In genomic region chr9:96502856-96503610, GRCm38 (mm10) we compare ENCODE assay signal across 18 mouse cellular contexts. TPM values are rescaled to one million over a fixed set of nuclear protein-coding genes. Genes with fewer than 3 reads are reported as not detected.
DNase-seq lines count a peak whose midpoint lies in the region; ATAC-seq lines count a peak whose summit lies in the region.
"Had no signal": no experiment of that assay in that cellular context is flagged by ENCODE, and none has a peak within 500 bp of the region (broad histone marks: within the 10 kb centered on the region; RNA-seq: fewer than 3 reads in every experiment).

No protein-coding gene starts in this region.

- H3K9ac ChIP-seq in kidney, embryonic 14.5 days (ENCODE audit: low read depth, low read length): no peak overlapping the region
- H3K9ac ChIP-seq in hindbrain, embryonic 13.5 days: no peak overlapping the region
- H3K9ac ChIP-seq: limb, embryonic 12.5 days; midbrain, embryonic 12.5 days had no signal

- H3K27ac ChIP-seq in kidney, embryonic 14.5 days (ENCODE audit: low read depth, low read length): no peak overlapping the region
- H3K27ac ChIP-seq in hindbrain, embryonic 13.5 days: no peak overlapping the region
- H3K27ac ChIP-seq: heart, embryonic 10.5 days; limb, embryonic 12.5 days; macrophage; midbrain, embryonic 12.5 days had no signal

- WGBS in kidney, embryonic 14.5 days: 86% methylated on average over 6 of the region's 6 CpGs
- 82% methylated on average over 6 of the region's 6 CpGs for WGBS in hindbrain, embryonic 13.5 days

- no peaks in the 10 kb centered on the region for H3K36me3 ChIP-seq in kidney, embryonic 14.5 days (ENCODE audit: control insufficient read depth, insufficient read depth, low read length)
- H3K36me3 ChIP-seq in hindbrain, embryonic 13.5 days: no peaks in the 10 kb centered on the region
- H3K36me3 ChIP-seq: G1E; heart, embryonic 10.5 days; limb, embryonic 12.5 days; midbrain, embryonic 12.5 days had no signal

- ATAC-seq in kidney, embryonic 14.5 days (ENCODE audit: low FRiP score, low TSS enrichment): no peak
- no peak for ATAC-seq in erythroid progenitor cell, adult 5-6 weeks (replicated peaks; ENCODE audit: low FRiP score, poor library complexity, severe bottlenecking)
- no peak for ATAC-seq in hindbrain, embryonic 13.5 days (ENCODE audit: low FRiP score)

- no peaks in the 10 kb centered on the region; the same call in 1 of the 2 replicates for H3K9me3 ChIP-seq in kidney, embryonic 14.5 days (ENCODE audit: control insufficient read depth, low read length)
- peaks cover 4% of the 10 kb centered on the region; the same call in 1 of the 2 replicates for H3K9me3 ChIP-seq in hindbrain, embryonic 13.5 days
- H3K9me3 ChIP-seq: heart, embryonic 10.5 days; midbrain, embryonic 12.5 days had no signal

- no peak overlapping the region for H3K4me2 ChIP-seq in kidney, embryonic 14.5 days (replicated peaks; ENCODE audit: low read depth, low read length)
- no peak overlapping the region for H3K4me2 ChIP-seq in hindbrain, embryonic 13.5 days
- H3K4me2 ChIP-seq: limb, embryonic 12.5 days; midbrain, embryonic 12.5 days had no signal

- peak; percentile 22 for DNase-seq in kidney, adult 18-20 months
- peak; percentile 43 to 50 for DNase-seq in right cerebral cortex, postnatal 10 days (ENCODE audit: low spot score in 2 of 2)
- no peak for DNase-seq in right cerebral cortex, postnatal 4 days
- peak; percentile 74 for DNase-seq in cerebellum, postnatal 10 days
- DNase-seq: adrenal gland, adult 8-10 months; gastrocnemius, postnatal 36 days; heart, postnatal 14 days; lung, adult 2 months; right cerebral cortex, postnatal 14 days; thymus, adult 18-20 months had no signal

- 0 out of 2 replicates have a peak, but pooled peaks cover 5% of the 10 kb centered on the region for H3K4me1 ChIP-seq in kidney, embryonic 14.5 days (ENCODE audit: control insufficient read depth, insufficient read depth, low read length)
- H3K4me1 ChIP-seq in hindbrain, embryonic 13.5 days (replicated peaks): peaks cover 15% of the 10 kb centered on the region

- no peaks in the 10 kb centered on the region for H3K27me3 ChIP-seq in kidney, embryonic 14.5 days (ENCODE audit: control insufficient read depth, insufficient read depth, low read length)
- no peaks in the 10 kb centered on the region for H3K27me3 ChIP-seq in hindbrain, embryonic 13.5 days
- H3K27me3 ChIP-seq: limb, embryonic 12.5 days; midbrain, embryonic 12.5 days had no signal

- no peak overlapping the region for H3K4me3 ChIP-seq in kidney, embryonic 14.5 days (ENCODE audit: low read length)
- H3K4me3 ChIP-seq in hindbrain, embryonic 13.5 days: no peak overlapping the region
- H3K4me3 ChIP-seq: heart, embryonic 10.5 days; limb, embryonic 12.5 days; midbrain, embryonic 12.5 days had no signal

RNA-seq across cellular contexts. Expression of gene Gm28729, which starts 22.0 kb away (rescaled TPM):
- polyA plus RNA-seq in kidney, embryonic 14.5 days (2014; fragmentation: Nextera tagmentation; extraction: Ambion mirVana): not detected in 2 replicates
- total RNA-seq in erythroid progenitor cell, adult 5-6 weeks (2015; ENCODE audit: low replicate concordance): not detected in 2 replicates
- total RNA-seq in erythroid progenitor cell, adult 5-6 weeks (2017; ENCODE audit: low replicate concordance): not detected in 2 replicates
- polyA plus RNA-seq in hindbrain, embryonic 13.5 days (2015; fragmentation: Nextera tagmentation; extraction: Ambion mirVana): 0.19 and 0.40 TPM in 2 replicates
- total RNA-seq: heart, postnatal 14 days had no signal
- polyA plus RNA-seq: G1E; heart, embryonic 10.5 days; limb, embryonic 12.5 days; midbrain, embryonic 12.5 days had no signal

RNA-seq across cellular contexts. Expression of gene Rnf7, which starts 24.6 kb away (rescaled TPM):
- 265 and 292 TPM in 2 replicates for polyA plus RNA-seq in kidney, embryonic 14.5 days (2014; fragmentation: Nextera tagmentation; extraction: Ambion mirVana)
- total RNA-seq in erythroid progenitor cell, adult 5-6 weeks (2015; ENCODE audit: low replicate concordance): 33.5 and 42.9 TPM in 2 replicates
- 19.5 and 21.6 TPM in 2 replicates for total RNA-seq in erythroid progenitor cell, adult 5-6 weeks (2017; ENCODE audit: low replicate concordance)
- polyA plus RNA-seq in hindbrain, embryonic 13.5 days (2015; fragmentation: Nextera tagmentation; extraction: Ambion mirVana): 256 and 260 TPM in 2 replicates
